Comparison of ENCODE assay signal across 8 mouse cellular contexts in the genomic region with DNA sequence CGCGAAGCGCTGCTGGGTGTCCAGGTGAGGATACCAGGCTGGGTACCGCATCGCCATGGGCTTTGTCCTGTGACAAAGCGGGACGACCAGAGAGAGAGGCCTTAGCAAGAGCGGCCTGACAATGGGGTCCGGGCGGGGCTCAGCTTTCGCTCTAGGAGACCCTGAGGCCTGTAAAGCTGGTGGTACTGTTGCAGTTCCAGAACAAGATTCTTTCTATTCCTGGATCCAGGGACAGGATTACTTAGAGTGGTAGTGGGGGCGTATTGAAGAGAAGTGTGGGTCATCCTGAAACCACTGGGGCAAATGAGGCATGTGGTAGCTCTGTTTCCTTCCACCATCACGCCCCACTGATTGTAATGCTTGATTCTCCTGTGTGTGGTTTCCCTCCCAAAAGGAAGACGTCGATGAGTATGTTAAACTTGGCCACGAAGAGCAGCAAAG. TPM values are rescaled to one million over a fixed set of nuclear protein-coding genes. Genes with fewer than 3 reads are reported as not detected.
DNase-seq lines count a peak whose midpoint lies in the region; ATAC-seq lines count a peak whose summit lies in the region.

No protein-coding gene starts in this region.

- H3K4me2 ChIP-seq in forebrain, embryonic 11.5 days (ENCODE audit: low read depth, low read length, severe bottlenecking): peak overlapping the region; percentile 54
- peak overlapping the region; percentile 92 for H3K4me2 ChIP-seq in liver, embryonic 11.5 days
- peak overlapping the region; percentile 79 for H3K4me2 ChIP-seq in stomach, embryonic 16.5 days (ENCODE audit: low read depth, low read length)

- H3K4me1 ChIP-seq in forebrain, embryonic 11.5 days (replicated peaks; ENCODE audit: control insufficient read depth, insufficient read depth, low read length): 0 out of 2 replicates have a peak, but pooled peaks cover 2% of the 10 kb centered on the region
- 0 out of 2 replicates have a peak, but pooled peaks cover 4% of the 10 kb centered on the region for H3K4me1 ChIP-seq in liver, embryonic 11.5 days (replicated peaks; ENCODE audit: control insufficient read depth, insufficient read depth, low read length)
- peaks cover 10% of the 10 kb centered on the region for H3K4me1 ChIP-seq in stomach, embryonic 16.5 days (ENCODE audit: control insufficient read depth, insufficient read depth, low read length)

- H3K9me3 ChIP-seq in forebrain, embryonic 11.5 days (ENCODE audit: control insufficient read depth, low read length): no peaks in the 10 kb centered on the region
- no peaks in the 10 kb centered on the region for H3K9me3 ChIP-seq in liver, embryonic 11.5 days (ENCODE audit: control insufficient read depth, low read length)
- no peaks in the 10 kb centered on the region for H3K9me3 ChIP-seq in stomach, embryonic 16.5 days (replicated peaks; ENCODE audit: control insufficient read depth, low read length)

- H3K27me3 ChIP-seq in forebrain, embryonic 11.5 days (ENCODE audit: control insufficient read depth, insufficient read depth, low read length): no peaks in the 10 kb centered on the region
- no peaks in the 10 kb centered on the region for H3K27me3 ChIP-seq in liver, embryonic 11.5 days (replicated peaks; ENCODE audit: control insufficient read depth, insufficient read depth, low read length)
- H3K27me3 ChIP-seq in stomach, embryonic 16.5 days (ENCODE audit: control insufficient read depth, insufficient read depth, low read length): no peaks in the 10 kb centered on the region

- intact Hi-C loops in heart, postnatal 10 days (cut with DNase I): loop anchor here (1.0 kb wide), 1 partner anchor 21 kb away; no protein-coding TSS in a partner anchor

- peak overlapping the region; percentile 96 for H3K9ac ChIP-seq in forebrain, embryonic 11.5 days (ENCODE audit: low read length)
- H3K9ac ChIP-seq in liver, embryonic 11.5 days (ENCODE audit: low read depth, low read length): peak overlapping the region; percentile 92
- H3K9ac ChIP-seq in stomach, embryonic 16.5 days (ENCODE audit: low read length): peak overlapping the region; percentile 97

- H3K36me3 ChIP-seq in forebrain, embryonic 11.5 days (ENCODE audit: control insufficient read depth, insufficient read depth, low read length): peaks cover 3% of the 10 kb centered on the region
- no peaks in the 10 kb centered on the region; the same call in 1 of the 2 replicates for H3K36me3 ChIP-seq in liver, embryonic 11.5 days (ENCODE audit: control insufficient read depth, insufficient read depth, low read length)
- peaks cover 4% of the 10 kb centered on the region; the same call in 1 of the 2 replicates for H3K36me3 ChIP-seq in stomach, embryonic 16.5 days (ENCODE audit: control insufficient read depth, insufficient read depth, low read length)

- peak overlapping the region; percentile 77 for H3K4me3 ChIP-seq in forebrain, embryonic 11.5 days (ENCODE audit: low read depth, low read length)
- H3K4me3 ChIP-seq in liver, embryonic 11.5 days (ENCODE audit: low read depth, low read length): peak overlapping the region; percentile 83
- peak overlapping the region; percentile 73 for H3K4me3 ChIP-seq in stomach, embryonic 16.5 days (replicated peaks; ENCODE audit: low read length)

- ATAC-seq in CD4-positive, CD25-positive, alpha-beta regulatory T cell, adult 4 months: peak; percentile 24
- peak; percentile 86 for ATAC-seq in forebrain, embryonic 11.5 days (replicated peaks; ENCODE audit: low FRiP score)
- peak; percentile 12; the same call in 1 of the 2 replicates for ATAC-seq in liver, embryonic 11.5 days (replicated peaks; ENCODE audit: low FRiP score)
- ATAC-seq in stomach, embryonic 16.5 days (ENCODE audit: insufficient read depth, low FRiP score): no peak

- peak overlapping the region; percentile 87 for H3K27ac ChIP-seq in forebrain, embryonic 11.5 days (ENCODE audit: low read depth, low read length)
- peak overlapping the region; percentile 87 for H3K27ac ChIP-seq in liver, embryonic 11.5 days (ENCODE audit: low read depth, low read length)
- H3K27ac ChIP-seq in stomach, embryonic 16.5 days (ENCODE audit: low read length): peak overlapping the region; percentile 93

- 2% methylated on average over 16 of the region's 16 CpGs for WGBS in forebrain, embryonic 11.5 days
- 1% methylated on average over 16 of the region's 16 CpGs for WGBS in liver, embryonic 11.5 days
- WGBS in stomach, embryonic 16.5 days: under 1% methylated on average over 16 of the region's 16 CpGs

- DNase-seq in heart, adult 11 months: peak; percentile 87
- DNase-seq in heart, postnatal 10 days: no peak
- no peak for DNase-seq in forebrain, embryonic 11.5 days (ENCODE audit: low spot score)
- no peak for DNase-seq in liver, embryonic 11.5 days (ENCODE audit: low spot score)
- no peak for DNase-seq in adrenal gland, adult 2 months
- DNase-seq in adrenal gland, adult 8-10 months: no peak

RNA-seq across cellular contexts. Expression of a gene that starts 0.6 kb away (rescaled TPM):
- 10 to 100 TPM; 33.4 to 37.1 TPM for total RNA-seq in heart, postnatal 10 days (2021)
- polyA plus RNA-seq in CD4-positive, CD25-positive, alpha-beta regulatory T cell, adult 4 months (2017; shearing (Covaris generic)): 10 to 100 TPM; 10.9 to 16.8 TPM
- polyA plus RNA-seq in forebrain, embryonic 11.5 days (2014; fragmentation: Nextera tagmentation; extraction: Ambion mirVana): 345 and 350 TPM in 2 replicates
- 104 and 108 TPM in 2 replicates for polyA plus RNA-seq in liver, embryonic 11.5 days (2014; fragmentation: Nextera tagmentation; extraction: Ambion mirVana)
- polyA plus RNA-seq in stomach, embryonic 16.5 days (2015; fragmentation: Nextera tagmentation; extraction: Ambion mirVana): 158 and 168 TPM in 2 replicates
- 10 to 100 TPM; 26.0 to 47.8 TPM for total RNA-seq in adrenal gland, adult 2 months (2021)
- polyA plus RNA-seq in adrenal gland, adult 2 months (2012; rRNA removed): 129 and 145 TPM in 2 replicates
- 10 to 100 TPM; 38.6 to 56.7 (median 49.2) TPM for total RNA-seq in adrenal gland, adult 8-10 months (2022)

RNA-seq across cellular contexts. Expression of a gene that starts 31.9 kb away (rescaled TPM):
- total RNA-seq in heart, postnatal 10 days (2021): not detected
- polyA plus RNA-seq in CD4-positive, CD25-positive, alpha-beta regulatory T cell, adult 4 months (2017; shearing (Covaris generic)): not detected
- not detected in 2 replicates for polyA plus RNA-seq in forebrain, embryonic 11.5 days (2014; fragmentation: Nextera tagmentation; extraction: Ambion mirVana)
- not detected in 2 replicates for polyA plus RNA-seq in liver, embryonic 11.5 days (2014; fragmentation: Nextera tagmentation; extraction: Ambion mirVana)
- polyA plus RNA-seq in stomach, embryonic 16.5 days (2015; fragmentation: Nextera tagmentation; extraction: Ambion mirVana): not detected in 2 replicates
- not detected for total RNA-seq in adrenal gland, adult 2 months (2021)
- not detected in 2 replicates for polyA plus RNA-seq in adrenal gland, adult 2 months (2012; rRNA removed)
- total RNA-seq in adrenal gland, adult 8-10 months (2022): not detected

RNA-seq across cellular contexts. Expression of a gene that starts 47.6 kb away (rescaled TPM):
- 1 to 10 TPM in 1 of 2 experiments, under 1 TPM in 1; 0.99 to 1.6 TPM for total RNA-seq in heart, postnatal 10 days (2021)
- 10 to 100 TPM; 33.1 to 56.6 TPM for polyA plus RNA-seq in CD4-positive, CD25-positive, alpha-beta regulatory T cell, adult 4 months (2017; shearing (Covaris generic))
- 0.40 and 0.69 TPM in 2 replicates for polyA plus RNA-seq in forebrain, embryonic 11.5 days (2014; fragmentation: Nextera tagmentation; extraction: Ambion mirVana)
- polyA plus RNA-seq in liver, embryonic 11.5 days (2014; fragmentation: Nextera tagmentation; extraction: Ambion mirVana): 1.6 and 1.8 TPM in 2 replicates
- 2.4 and 2.6 TPM in 2 replicates for polyA plus RNA-seq in stomach, embryonic 16.5 days (2015; fragmentation: Nextera tagmentation; extraction: Ambion mirVana)
- total RNA-seq in adrenal gland, adult 2 months (2021): 1 to 10 TPM; 1.2 to 2.1 TPM
- polyA plus RNA-seq in adrenal gland, adult 2 months (2012; rRNA removed): 2.0 and 3.1 TPM in 2 replicates
- total RNA-seq in adrenal gland, adult 8-10 months (2022): 1 to 10 TPM; 1.0 to 2.5 (median 2.0) TPM
